Mouse (Mus musculus): ENCODE results near the gene Nmt1. TPM values are rescaled to one million over a fixed set of nuclear protein-coding genes. Genes with fewer than 3 reads are reported as not detected.

The Nmt1 gene
- total and polyA plus RNA-seq, 2 experiments from 2014 or later = 46.6 to 47.6 TPM

- Histone ChIP-seq H3K9me3 (replicated peaks; ENCODE audit: control insufficient read depth, low read length) (no peaks in the 10 kb centered on the region), H3K27me3 (ENCODE audit: control insufficient read depth, insufficient read depth, low read length) (no peaks in the 10 kb centered on the region), H3K9ac (replicated peaks; ENCODE audit: low read depth, low read length) (0 out of 2 replicates have a peak overlapping the region, but pooled peaks have one; percentile 68), H3K4me1 (ENCODE audit: control insufficient read depth, insufficient read depth) (peaks cover 25% of the 10 kb centered on the region), H3K27ac (ENCODE audit: low read depth) (peak overlapping the region; percentile 86), H3K36me3 (replicated peaks; ENCODE audit: control insufficient read depth, insufficient read depth, low read length) (no peaks in the 10 kb centered on the region), H3K4me3 (ENCODE audit: low read depth, low read length) (peak overlapping the region; percentile 56), H3K4me2 (ENCODE audit: low read depth, low read length) (peak overlapping the region; percentile 63)
- no peak for TF ChIP-seq EP300 (IDR thresholded peaks at IDR 0.05; ENCODE audit: low read depth)
- no peak for TF ChIP-seq CTCF (IDR thresholded peaks at IDR 0.05; ENCODE audit: low read depth)
- no peak for ATAC-seq (ENCODE audit: insufficient read depth, low read depth)
- DNase-seq (ENCODE audit: low spot score) = no peak
- 85% methylated on average over 11 of the region's 11 CpGs for WGBS
Observed at GRCm38 (mm10) chr11:103114270-103114943, 86.4 kb downstream of the Nmt1 start.

- H3K27me3 ChIP-seq (ENCODE audit: control insufficient read depth, insufficient read depth, low read length) = no peaks in the 10 kb centered on the region
- H3K9me3 ChIP-seq (replicated peaks; ENCODE audit: control insufficient read depth, low read length) = no peaks in the 10 kb centered on the region
- peak overlapping the region; percentile 86 for H3K27ac ChIP-seq (ENCODE audit: low read depth)
- H3K4me3 ChIP-seq (ENCODE audit: low read depth, low read length) = peak overlapping the region; percentile 56
- H3K4me1 ChIP-seq (ENCODE audit: control insufficient read depth, insufficient read depth) = peaks cover 25% of the 10 kb centered on the region
- peak; percentile 88 for DNase-seq (ENCODE audit: low spot score)
- H3K36me3 ChIP-seq (replicated peaks; ENCODE audit: control insufficient read depth, insufficient read depth, low read length) = no peaks in the 10 kb centered on the region
- ATAC-seq (ENCODE audit: insufficient read depth, low read depth) = peak; percentile 52
- TF ChIP-seq CTCF (IDR thresholded peaks at IDR 0.05; ENCODE audit: low read depth) (no peak), EP300 (IDR thresholded peaks at IDR 0.05; ENCODE audit: low read depth) (peak; percentile 81)
- peak overlapping the region; percentile 68 for H3K9ac ChIP-seq (replicated peaks; ENCODE audit: low read depth, low read length)
- under 1% methylated on average over 34 of the region's 34 CpGs for WGBS
- peak overlapping the region; percentile 63 for H3K4me2 ChIP-seq (ENCODE audit: low read depth, low read length)
Observed at GRCm38 (mm10) chr11:103115163-103116007, 87.4 kb downstream of the Nmt1 start.

- Histone ChIP-seq H3K27ac (ENCODE audit: low read depth) (peak within 1 kb of the TSS; percentile 86), H3K36me3 (replicated peaks; ENCODE audit: control insufficient read depth, insufficient read depth, low read length) (no peaks in the 10 kb centered on the region), H3K9ac (replicated peaks; ENCODE audit: low read depth, low read length) (peak within 1 kb of the TSS; percentile 80), H3K9me3 (replicated peaks; ENCODE audit: control insufficient read depth, low read length) (no peaks in the 10 kb centered on the region), H3K4me1 (ENCODE audit: control insufficient read depth, insufficient read depth) (peaks cover 23% of the 10 kb centered on the region), H3K4me3 (ENCODE audit: low read depth, low read length) (peak within 1 kb of the TSS; percentile 71), H3K27me3 (ENCODE audit: control insufficient read depth, insufficient read depth, low read length) (no peaks in the 10 kb centered on the region), H3K4me2 (ENCODE audit: low read depth, low read length) (peak within 1 kb of the TSS; percentile 98)
- whole genome bisulfite sequencing = under 1% methylated on average over 52 of the region's 53 CpGs
- DNase-seq (ENCODE audit: low spot score) (peak; percentile 100), ATAC-seq (ENCODE audit: insufficient read depth, low read depth) (peak; percentile 91)
- TF ChIP-seq EP300 (IDR thresholded peaks at IDR 0.05; ENCODE audit: low read depth) (no peak), CTCF (IDR thresholded peaks at IDR 0.05; ENCODE audit: low read depth) (no peak)
Observed at GRCm38 (mm10) chr11:103116008-103116818, 88.2 kb downstream of the Nmt1 start, which contains the start of gene Hexim1. Hexim1 (plus strand) TSS chr11:103116231.

- peak; percentile 84 for TF ChIP-seq CTCF (IDR thresholded peaks at IDR 0.05; ENCODE audit: low read depth)
- TF ChIP-seq EP300 (IDR thresholded peaks at IDR 0.05; ENCODE audit: low read depth) = no peak
- no peaks in the 10 kb centered on the region for H3K9me3 ChIP-seq (replicated peaks; ENCODE audit: control insufficient read depth, low read length)
- peak overlapping the region; percentile 80 for H3K27ac ChIP-seq (ENCODE audit: low read depth)
- peak overlapping the region; percentile 71 for H3K4me3 ChIP-seq (ENCODE audit: low read depth, low read length)
- peak; percentile 33 for ATAC-seq (ENCODE audit: insufficient read depth, low read depth)
- no peaks in the 10 kb centered on the region for H3K36me3 ChIP-seq (replicated peaks; ENCODE audit: control insufficient read depth, insufficient read depth, low read length)
- peak overlapping the region; percentile 98 for H3K4me2 ChIP-seq (ENCODE audit: low read depth, low read length)
- peaks cover 16% of the 10 kb centered on the region for H3K4me1 ChIP-seq (ENCODE audit: control insufficient read depth, insufficient read depth)
- no peaks in the 10 kb centered on the region for H3K27me3 ChIP-seq (ENCODE audit: control insufficient read depth, insufficient read depth, low read length)
- peak; percentile 76 for DNase-seq (ENCODE audit: low spot score)
- WGBS = under 1% methylated on average over 35 of the region's 35 CpGs
- H3K9ac ChIP-seq (replicated peaks; ENCODE audit: low read depth, low read length) = peak overlapping the region; percentile 80
Observed at GRCm38 (mm10) chr11:103116959-103117590, 89.1 kb downstream of the Nmt1 start.
